Mouse (Mus musculus) megakaryocyte progenitor cell, adult 5-6 weeks (primary cell): ENCODE measurements around the gene Sik3. TPM values are rescaled to one million over a fixed set of nuclear protein-coding genes. Genes with fewer than 3 reads are reported as not detected.

Source experiments
- ATAC-seq: replicated peaks from 2 replicates; pipeline ENCODE4 v1.8.0; 2016; ENCODE audit warnings: mild to moderate bottlenecking, moderate TSS enrichment, inconsistent platforms; ENCODE audit not compliant: poor library complexity
- total RNA-seq, 2 experiments: library from RNA; stranded (forward) in 1 of 2; stranded (reverse) in 1 of 2; fragments of 157-497, 149-512 nt in 1 of 2; fragments of 200-1000 nt in 1 of 2; gene quantifications; 2 replicates each; pipeline versions ENCODE4 v1.2.3 to v1.2.4; 2015 to 2017

Sik3 gene
- total RNA-seq (2015) (24.3 and 26.8 TPM in 2 replicates), total RNA-seq (2017) (13.3 and 15.2 TPM in 2 replicates)

DNA sequence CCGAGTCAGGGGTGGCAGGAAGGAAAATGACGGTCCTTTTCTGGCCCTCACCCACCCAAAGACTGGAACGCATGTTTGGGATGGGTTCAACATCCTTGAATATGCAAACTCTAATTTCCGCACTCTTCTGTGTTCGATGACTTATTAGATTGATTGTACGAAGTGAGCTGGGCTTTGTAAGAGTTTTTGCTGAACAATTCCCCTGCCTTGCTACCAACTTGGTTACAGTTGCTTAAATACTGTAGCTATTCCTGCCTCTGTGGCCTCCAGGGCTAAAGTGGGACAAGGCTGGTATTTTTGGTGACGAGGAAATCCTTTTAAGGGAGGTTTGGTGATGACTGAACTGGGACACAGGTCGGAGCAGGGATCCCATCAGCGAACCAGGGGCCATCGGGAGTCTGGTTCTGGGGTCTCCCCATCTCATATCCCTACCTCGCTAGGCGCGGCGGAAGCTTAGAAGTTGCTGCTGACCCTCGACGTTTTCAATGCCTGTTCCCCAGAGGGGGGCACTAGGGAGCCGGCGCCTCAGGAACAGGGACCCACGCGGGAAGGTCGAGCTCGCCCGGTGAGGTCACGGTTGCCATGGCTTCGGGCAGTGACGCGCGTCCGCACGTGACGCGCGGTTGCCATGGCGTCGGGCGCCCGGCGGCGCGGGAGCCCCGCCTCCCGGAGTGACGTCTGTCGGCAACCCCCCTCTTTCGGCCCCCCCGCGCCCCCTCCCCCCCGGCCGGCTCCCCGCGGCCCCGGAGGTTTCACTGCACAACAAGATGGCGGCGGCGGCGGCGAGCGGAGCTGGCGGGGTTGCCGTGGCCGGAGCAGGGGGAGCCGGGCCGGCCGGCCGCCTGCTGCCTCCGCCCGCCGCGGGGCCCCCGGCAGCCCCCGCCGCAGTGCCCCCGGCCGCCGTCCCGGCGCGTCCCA, at the start of gene Sik3, which contains the start of gene Pafah1b2:
Sik3 (plus strand) TSS at position 730 of the 918 bp plus-strand sequence.
Pafah1b2 (minus strand) TSS at position 600 of the 918 bp plus-strand sequence.
- peak; percentile 63 for ATAC-seq

DNA sequence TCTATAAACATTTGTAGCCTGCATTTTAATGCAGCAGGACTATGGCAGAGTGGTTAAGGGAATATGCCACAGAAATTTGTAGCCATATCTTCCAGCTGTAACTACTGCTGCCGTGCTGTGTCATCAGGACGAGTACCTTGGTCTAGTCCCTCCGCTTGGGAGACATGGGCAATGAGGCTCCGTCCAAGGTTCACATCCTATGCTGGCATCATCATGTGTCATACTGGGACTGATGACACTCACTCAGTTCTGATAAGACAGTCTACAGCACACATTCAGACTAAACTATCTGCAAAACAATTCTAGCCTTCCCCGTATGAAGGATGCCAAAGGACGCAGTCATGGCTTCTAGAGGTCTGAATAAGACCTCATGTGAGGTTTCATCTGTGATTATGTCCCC, 49.0 kb upstream of the Sik3 start:
- ATAC-seq, result no peak

DNA sequence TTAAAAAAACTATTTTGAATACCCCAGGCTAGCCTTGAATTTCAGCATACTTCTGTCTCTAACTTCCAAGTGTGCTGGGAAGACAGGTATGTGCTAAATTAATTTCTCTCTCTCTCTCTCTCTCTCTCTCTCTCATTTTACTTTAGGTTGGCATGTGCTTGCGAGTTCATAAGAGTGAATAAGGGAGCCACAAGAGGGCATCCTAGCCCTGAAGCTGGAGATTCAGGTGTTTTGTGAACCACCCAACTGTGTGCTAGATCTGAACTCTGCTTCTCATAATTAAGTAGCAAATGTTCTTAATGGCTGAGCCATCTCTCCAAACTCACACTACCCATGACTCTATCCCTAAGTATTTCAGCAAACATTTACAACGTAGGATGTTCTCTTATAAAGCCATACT, 35.7 kb upstream of the Sik3 start:
- ATAC-seq, result 0 out of 2 replicates have a peak, but pooled peaks have one; percentile 31

DNA sequence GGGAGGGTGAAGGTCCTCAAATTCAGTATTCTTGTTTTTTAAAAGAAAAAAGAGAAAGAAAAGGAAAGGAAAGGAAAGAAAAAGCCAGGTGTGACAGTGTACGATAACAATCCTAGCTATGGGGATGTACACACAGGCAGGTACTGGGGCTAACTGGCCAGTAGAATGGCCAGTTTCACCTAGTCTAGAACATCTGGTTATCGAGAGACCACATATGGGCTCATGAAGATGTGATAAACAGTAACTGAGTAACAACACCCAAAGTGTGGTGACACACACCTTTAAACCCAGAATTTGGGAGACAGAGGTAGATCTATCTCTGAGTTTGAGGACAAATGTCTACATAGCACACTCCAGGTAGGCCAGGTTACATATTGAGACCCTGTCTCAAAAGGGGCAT, 32.8 kb upstream of the Sik3 start:
- ATAC-seq, result no peak

DNA sequence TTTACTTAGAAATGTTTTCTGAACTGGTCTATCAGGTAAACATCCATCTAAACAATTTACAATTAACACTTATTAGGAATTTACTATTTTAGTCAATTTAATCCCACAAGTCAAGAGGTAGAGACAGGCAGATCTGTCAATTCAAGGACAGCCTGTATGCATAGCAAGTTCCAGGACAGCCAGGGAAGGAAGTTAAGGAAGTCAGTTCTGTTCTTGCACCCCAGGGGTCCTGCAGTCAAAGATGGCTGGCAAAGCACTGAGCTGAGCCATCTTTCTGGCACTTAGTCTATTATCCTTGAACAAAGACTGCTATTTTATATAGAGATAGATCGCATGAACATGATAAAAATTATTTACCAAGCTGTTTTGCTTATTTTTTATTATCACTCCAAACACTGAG, 32.0 kb upstream of the Sik3 start:
- ATAC-seq, result no peak

DNA sequence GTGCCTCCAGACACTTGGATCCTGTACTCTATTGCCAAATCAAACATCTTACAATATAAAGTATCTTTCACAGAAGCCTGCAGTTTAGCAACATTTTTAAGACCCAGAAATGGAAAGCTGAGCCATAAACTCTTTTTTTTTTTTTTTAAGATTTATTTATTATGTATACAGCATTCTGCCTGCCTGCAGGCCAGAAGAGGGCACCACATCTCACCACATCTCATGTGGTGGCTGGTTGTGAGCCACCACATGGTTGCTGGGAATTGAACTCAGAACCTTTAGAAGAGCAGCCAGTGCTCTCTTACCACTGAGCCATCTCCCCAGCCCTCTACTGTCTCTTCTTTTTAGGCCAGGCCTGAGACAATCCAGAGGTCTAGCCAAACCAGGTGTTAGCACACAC, 31.3 kb upstream of the Sik3 start:
- no peak for ATAC-seq

DNA sequence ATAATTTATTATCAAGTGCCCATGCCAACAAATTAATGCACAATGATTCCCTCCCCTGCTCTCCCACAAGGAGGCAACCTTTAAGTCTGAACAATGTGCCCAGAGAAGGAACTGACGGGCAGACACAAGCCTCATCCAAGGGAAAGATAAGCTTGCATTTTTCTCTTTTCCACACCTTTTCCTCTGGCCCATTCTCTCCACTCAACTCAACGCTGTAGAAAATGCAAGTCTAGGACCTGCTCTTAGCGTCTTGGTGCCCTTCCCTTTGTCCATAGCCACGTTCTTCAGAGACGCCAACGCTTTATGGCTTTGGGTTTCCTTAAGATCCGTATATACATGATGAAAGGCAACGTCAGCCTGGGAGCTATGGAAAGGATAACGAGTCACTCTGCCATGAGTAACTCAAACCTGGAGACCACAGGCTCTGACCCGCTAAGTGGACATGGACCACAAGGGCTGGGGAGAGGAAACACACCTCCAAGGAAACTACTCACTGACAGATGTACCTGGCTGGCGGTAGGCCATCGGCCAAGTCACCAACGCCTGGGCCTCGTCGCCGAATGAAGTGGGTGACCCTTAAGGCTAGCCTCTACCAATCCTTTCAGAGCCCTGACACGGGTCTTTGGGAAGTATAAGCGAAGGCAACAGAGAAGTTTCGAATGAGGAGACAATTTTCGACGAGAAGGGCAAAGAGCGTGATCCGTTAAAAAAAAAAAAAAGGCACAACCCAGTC, 28.8 kb upstream of the Sik3 start:
- ATAC-seq, result peak; percentile 55

DNA sequence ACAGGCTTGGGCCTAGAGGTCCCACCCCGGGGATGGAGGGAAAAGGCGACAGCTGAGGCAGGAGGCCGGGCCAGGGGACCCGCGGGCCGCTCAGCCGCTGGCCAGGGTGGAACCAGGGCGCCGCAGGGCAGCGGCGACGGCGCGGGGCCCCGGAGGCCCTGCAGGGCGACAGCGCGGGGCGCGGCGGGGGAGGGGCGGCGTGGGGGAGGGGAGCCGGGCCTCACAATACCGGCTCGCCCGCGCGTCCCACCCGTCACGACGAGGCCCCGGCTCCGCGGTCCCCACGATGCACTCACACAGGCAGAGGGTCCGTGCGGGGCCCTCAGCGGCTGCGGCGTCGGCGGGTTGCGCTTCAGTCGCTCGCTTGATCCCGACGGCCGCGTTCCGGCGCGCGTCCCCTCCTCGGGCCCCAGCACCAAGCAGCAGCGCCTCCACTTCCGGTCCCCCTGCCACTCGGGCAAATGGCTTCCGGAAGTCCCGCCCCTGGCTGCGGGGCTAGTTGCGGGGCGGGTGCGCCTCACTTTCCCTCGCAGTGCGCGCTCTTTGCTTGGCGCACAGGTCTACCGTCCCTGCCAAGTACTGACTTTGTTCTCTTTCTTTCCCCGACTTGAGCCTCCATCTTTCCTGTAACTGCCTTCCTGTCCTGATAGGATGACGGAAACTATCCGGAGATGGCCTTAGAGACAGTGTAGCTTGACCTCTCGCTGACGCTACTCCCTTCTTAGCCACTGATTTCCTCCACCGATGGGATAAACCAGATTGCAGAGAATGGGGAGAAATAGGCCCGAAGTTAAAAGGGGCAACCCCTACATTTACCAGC, 28.0 kb upstream of the Sik3 start:
- ATAC-seq, result peak; percentile 85

DNA sequence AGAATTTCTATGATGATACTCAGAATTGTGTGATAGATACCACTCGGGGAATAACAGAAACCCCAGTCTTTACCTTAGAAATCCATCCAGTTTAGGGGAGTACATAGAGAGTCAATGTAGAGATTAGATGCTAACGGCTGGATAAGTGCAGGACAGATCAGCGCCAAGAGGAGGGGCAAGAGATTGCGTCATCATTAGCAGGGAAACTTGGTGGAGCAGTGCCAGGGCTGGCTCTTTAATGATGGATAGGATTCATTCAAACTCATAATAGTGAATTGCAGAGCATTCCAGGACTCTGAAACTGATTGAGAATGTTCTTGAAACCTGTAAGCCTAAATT, 27.4 kb upstream of the Sik3 start:
- ATAC-seq, result peak; percentile 47

DNA sequence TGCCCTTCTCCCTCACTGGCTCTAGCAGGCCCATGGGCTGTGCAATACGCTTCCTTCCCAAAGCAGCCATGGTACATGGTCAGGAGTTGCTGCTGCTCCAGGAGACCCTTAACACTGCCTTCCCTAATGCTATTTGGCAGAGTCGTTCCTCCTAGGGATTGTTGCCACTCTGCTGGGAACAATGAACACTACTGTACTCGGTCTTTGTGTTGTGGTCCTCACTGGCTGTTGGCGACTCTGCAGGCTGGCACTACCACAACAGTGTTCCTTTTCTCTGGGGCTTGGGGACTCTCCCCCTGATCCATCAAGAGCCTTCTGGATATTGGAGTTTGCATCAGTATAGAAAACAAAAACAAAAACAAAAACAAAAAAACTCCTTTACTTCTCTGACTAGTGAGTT, 13.6 kb upstream of the Sik3 start:
- no peak for ATAC-seq

DNA sequence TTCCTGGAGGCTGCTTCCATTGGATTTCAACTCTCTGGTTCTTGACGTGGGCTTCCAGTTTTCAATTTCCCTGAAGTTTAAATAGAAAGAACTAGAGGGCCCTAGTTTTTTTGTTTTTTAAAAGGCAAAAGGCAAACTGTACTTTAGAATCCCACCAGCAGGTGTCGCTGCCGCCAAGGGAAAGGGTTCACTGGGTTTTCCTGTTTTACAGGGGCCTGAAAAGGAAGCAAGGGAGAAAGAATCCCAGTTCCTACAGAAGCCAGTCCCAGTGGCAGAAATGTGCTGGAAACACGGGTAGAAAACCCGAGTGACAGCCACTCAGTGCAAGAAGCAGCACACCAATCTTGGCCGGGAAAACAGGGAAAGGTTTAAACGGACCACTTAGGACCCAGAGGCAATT, 8.9 kb upstream of the Sik3 start:
- peak; percentile 76 for ATAC-seq

DNA sequence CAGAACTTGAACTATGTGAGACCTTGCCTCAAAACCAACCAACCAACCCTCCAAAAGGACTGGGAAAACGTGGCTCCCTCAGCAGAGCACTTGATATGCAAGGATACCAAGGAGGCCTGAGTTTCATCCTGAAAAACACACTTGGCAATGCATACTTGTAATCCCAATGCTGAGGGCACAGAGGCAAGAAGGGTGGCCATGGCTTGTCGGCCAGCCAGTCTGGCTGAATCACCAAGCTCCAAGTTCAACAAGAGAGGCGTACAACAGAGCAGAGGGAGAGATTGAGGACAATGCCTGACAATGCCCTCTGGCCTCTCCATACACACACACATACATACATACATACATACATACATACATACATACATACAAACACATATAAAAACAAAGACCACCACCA, 8.1 kb upstream of the Sik3 start:
- no peak for ATAC-seq

DNA sequence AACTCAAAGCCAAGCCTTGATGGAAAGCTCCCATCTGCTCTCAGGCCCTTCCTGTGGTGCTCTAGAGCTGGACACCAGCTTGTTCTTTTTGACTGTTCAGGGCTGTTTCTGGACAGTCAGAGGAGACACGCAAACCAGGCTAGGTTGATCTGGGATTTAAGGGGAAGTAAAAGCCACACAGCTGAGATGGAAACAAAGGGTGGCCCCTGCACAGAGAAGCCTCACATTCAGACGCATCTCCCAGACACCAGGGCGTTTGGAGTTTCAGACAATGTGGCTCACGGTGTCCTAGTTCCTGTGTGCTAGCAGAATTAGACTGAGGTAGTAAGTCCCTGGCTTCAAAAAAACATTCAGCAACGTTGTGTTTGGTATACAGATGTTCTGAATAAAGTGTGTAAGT, 6.4 kb upstream of the Sik3 start:
- ATAC-seq, result 0 out of 2 replicates have a peak, but pooled peaks have one; percentile 32

DNA sequence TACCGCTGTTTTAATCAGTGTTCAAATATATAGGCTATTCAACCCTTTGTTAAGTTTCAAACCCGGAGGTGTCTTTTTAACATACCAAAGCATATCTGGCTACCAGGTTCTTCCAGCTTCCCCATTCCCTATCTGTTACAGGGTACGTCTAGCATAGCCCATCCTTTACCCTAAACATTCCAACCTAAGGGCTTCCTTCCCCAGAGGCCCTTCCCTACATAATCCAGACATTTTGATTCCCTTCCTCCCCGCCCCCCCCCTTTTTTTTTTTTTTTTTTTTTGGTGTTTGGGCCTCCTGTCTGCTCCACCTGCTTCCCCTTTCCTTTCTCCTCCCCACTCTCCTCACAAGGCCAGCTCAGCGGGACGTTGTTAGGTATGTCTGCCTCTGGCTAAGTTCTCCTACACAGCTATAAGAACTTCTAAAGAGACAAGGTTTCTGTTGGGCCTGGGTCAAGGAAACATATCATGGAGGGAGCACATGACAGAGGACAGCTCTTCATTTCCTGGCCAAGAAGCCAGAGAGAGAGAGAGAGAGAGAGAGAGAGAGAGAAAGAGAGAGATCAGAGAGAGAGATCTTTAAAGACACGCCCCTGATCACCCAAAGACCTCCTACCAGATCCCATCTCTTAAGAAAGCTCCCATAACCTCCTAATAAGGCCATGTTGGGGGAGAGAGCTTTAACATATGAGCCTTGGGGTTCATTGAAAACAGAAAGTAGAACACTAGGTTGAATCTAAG, 3.5 kb upstream of the Sik3 start:
- no peak for ATAC-seq

DNA sequence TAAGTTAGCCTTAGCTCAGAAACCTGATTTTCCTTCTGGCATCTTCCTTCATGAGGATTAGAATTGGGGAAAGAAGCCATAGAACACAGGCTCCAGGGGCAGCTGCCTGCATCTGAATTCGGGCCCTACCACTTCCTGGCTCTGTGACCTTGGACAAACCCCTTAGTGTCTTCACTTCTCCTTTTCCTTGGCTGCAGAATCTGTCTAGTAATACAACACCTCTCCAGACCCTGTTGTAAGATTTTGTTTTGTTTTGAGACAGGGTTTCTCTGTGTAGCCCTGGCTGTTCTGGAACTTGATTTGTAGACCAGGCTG, 3.0 kb upstream of the Sik3 start:
- ATAC-seq, result peak; percentile 50; the same call in 1 of the 2 replicates

DNA sequence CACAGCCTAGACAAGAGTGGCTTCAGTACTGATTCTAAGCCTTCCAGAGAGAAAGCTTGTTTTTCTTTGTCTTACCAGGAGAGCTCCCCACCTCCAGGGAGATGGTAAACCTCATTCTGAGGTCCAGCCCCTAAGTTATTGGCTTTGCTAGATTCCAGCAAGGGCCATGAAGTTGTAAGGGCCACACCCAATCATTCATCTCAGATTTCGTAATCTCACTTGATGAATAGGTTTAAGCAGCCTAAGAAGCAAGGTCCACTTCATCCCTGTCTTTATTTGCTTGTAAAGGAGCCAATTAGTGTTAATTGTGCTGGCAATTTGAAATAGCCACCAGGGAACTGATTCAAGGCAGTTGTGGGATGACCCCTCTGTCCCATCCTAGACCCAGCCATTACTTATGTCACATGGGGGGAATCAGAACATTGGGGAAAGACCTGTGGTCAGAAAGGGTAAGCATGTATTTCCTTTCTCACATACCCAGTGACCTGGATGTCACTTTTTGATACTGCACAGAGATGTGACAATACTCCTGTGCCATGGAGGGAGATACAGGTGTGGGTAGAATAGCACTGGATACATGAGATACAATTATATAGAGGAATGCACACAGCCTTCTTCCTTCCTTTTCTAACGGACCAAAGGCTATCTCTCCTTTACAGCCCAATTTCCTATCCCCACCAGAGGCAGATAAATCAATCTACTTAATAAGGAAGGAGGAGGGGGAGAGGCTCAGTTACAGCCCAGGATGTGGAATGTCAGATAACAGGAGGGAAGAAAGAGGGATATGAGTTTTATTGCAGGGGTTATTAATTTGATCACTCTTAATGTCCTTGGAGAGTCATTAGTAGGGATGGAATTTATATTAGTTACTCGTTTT, 1.3 kb upstream of the Sik3 start:
- ATAC-seq, result no peak; the same call in 1 of the 2 replicates

DNA sequence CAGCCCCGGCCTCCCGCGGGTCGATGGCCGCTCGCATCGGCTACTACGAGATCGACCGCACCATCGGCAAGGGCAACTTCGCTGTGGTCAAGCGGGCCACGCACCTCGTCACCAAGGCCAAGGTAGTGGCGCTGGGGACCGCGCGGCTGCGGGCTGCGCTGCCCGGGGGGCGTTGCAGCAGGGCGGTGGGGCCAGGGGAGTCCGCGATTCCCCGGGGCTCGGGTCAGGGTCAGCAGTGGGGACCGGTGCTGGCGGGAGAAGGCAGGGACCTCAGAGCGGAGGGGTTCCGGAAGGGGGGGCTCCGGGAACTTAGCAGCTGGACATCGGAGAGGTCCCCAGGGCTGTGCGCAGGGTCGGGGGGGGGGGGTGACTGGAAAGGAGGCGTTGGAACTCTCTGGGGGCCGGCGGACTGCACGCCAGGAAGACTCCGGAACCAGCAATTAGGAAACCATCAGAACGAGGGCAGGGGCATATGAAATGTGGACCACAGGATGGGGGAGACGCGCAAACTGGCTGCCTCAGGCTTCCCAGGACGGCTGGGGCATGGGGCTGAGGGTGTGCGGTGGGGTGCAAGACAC, 478 bp downstream of the Sik3 start:
- ATAC-seq, result 0 out of 2 replicates have a peak, but pooled peaks have one; percentile 5

DNA sequence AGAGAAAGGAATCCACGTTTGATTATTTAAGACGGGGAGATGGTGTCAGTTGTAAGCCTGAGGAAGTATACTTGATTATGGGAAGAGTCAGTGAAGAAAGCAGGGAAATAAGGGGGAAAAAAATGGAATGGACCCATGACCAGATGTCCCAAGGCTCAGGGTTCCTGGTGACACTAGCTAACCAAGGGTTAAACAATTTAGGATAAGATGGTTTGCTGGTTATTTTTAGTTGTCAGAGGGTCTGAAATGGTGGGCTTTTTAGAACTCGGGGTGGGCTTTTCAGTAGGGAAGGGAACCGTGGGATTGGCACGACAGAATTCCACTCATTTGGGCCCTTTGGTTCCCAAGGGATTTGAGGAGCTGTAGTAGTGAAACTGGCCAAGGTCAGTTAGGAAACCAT, 996 bp downstream of the Sik3 start:
- ATAC-seq, result no peak

DNA sequence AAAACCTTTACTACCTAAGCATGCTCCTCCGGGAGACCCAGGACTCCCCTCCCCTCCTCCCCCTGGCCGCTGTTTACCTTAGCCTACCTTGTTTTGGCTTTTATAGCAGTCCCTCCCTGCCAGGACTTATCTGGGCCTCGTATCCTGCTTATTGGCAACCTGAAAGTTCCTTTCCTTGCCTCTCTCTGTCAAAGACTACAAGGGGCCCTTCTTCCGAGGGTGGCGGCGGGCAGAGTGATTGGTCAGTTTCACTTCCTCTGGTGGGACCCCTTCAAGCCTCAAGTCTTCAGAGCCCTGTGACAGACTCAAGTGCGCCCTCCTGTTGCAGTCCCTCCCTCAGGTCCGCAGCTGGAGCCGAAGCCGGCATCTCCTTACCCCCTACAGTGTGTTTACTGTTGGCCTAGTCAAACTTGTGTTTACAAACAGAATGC, 1.6 kb downstream of the Sik3 start:
- ATAC-seq, result peak; percentile 53
